Mouse (Mus musculus) fibroblast of lung, adult 2 months (primary cell): ENCODE measurements at regions not wholly inside any gene's neighbourhood (a gene's known extent, or its start where the extent isn't known, plus 50 kb on each side); places are given as distances from the start of the nearest gene placed in this dataset.
A peak's percentile ranks its signal among the peaks of the same experiment; 100 is the strongest.

ENCODE experiments used
- DNase-seq: peaks from one replicate; pipeline ENCODE4 v3.0.0-alpha.2; 2011; ENCODE audit warnings: low read depth

DNA sequence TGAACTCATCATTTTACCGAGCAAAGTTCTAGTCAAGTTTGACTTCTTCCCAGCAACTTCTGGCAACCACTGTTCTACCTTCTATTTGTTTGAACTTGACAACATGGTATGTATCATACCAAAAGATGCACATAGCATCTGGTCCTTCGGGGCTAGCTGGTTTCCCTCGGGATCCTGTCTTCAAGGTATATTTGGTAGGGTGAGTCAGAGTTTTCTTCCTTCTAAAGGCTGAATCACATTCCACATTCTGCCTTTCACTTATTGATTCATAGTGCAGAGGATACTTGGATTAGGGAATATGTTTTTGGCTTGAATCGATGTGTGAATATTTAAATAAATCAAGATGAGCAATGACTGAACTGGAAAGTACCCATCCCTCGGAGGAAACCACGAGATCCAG lies 789.9 kb downstream of the Nr2f2 start:
- no peak for DNase-seq

DNA sequence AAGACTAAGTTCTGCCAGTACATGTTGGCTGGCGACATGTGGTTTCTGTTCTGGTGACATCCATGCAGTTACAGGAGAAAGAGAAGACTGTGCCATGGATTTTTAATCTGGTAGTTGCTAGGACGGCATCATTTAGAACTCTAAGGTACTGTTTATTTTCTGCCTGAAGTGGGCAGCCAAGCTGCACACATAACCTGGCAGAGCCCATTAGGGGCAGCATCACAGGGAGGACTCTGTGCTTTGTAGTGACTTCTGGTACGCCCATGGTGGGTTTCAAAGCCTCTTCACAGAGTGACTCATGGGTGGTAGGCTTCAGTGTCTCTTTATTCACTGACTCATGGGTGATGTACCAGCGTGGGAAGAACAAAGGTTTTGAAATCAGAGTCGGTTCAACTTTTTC lies 792.8 kb downstream of the Nr2f2 start:
- DNase-seq, result no peak

DNA sequence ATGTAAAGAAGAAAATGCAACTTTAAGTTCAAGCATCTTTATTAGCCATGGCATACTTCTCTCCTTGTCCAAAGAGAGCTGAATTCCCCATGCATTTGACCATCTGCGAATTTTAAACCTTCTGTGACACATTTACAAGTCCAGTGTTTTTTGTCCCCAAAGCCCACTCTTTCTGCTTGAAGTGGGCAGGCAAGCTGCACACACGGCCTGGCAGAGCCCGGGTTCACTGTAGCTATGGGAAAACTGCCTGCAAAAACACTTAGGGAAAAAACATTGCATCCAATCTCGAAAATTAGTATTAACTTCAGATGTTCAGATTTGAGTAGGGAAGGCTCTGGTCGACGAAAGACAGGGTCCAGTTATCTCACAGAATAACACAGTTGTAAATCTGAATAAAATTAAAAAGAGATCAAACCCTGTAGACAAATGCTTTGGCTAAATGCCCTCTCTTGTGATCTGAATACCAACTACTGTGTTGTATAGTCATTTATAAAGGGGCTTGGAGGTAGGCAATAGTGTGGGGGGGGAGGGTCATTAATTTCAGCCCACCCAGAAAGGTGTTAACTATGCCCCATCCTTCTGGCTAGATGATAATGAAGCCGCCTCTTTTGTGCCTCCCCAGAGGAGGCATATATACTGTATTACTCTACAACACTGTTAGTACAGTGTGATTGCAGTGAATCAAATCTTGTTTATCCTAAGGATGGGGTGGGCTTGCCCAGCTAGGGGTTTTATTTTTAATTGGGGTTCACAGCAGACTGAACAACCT lies 793.7 kb downstream of the Nr2f2 start:
- no peak for DNase-seq

DNA sequence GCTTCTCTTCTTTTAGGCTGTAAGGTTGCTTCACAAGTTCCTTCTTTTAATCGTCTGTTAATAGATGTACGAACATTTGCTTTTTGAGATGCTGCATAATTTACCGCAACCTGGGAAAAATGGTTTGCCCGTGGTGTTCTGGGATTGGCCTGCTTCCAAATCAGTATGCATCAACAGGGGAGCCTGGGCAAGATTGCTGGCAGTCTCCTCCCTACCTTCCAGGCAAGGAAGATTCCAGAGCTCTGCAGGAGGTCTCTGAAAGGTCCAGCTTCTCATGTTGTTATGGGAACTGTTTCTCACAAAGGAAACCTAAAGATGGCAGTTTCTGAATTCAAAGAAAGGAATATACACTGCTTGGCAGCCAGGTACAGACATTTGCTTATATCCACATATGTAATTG lies 799.6 kb downstream of the Nr2f2 start:
- no peak for DNase-seq

DNA sequence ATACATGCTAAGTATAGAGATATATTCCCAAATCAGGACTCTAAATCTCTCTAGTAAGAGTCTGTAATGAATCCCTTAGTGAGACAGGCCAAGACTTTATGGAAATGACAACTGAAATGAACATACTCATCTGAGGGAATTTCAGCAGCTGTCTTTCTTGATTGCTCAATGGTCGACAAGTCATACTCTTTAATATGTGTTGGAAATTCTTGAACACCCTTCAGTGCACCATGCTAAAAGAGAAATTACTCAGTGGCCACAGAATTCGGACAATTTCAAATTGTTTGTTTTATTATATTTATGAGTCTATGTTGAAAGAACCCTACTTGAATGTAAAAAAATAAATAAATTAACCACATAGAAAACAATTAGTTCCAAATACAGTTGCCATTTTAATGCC lies 802.1 kb downstream of the Nr2f2 start:
- DNase-seq, result peak; percentile 29

DNA sequence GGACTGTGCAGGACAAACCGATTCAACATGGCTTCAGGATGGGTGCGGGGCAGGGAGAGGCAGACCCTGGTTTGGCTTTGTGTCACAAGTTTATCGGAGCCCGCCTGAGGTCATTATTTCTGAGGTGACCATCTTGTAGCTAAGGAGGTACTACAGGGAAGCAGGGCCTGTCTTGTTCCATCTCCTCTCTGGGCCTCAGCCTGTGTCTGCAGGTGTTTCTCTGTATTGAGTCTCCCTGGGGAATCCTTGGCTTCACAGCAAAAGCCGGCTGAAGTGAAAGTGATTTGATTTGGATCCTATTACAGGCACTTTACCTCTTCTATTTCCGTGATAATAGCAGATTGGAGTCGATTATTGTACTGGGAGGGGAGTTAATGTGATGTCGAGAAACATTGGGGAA lies 805.7 kb upstream of the Arrdc4 start:
- no peak for DNase-seq

DNA sequence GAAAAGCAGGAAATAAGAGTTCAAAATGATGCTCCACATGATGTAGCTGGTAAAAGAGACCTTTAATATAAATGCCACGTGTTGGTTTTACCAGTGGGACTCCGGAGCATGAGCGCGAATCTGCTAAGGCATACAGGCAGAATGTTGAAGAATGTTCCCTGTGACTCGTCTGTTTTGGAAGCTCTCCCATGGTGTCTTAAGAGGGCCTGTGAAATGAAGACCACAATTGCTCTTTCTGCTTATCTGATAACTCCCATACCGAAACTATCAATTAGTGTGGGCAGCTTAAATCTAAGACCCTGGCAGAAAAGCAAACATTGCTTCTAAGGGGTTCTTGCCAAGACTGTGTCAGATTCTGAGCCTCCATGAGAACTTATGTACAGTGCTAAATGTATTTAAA lies 804.9 kb upstream of the Arrdc4 start:
- no peak for DNase-seq

DNA sequence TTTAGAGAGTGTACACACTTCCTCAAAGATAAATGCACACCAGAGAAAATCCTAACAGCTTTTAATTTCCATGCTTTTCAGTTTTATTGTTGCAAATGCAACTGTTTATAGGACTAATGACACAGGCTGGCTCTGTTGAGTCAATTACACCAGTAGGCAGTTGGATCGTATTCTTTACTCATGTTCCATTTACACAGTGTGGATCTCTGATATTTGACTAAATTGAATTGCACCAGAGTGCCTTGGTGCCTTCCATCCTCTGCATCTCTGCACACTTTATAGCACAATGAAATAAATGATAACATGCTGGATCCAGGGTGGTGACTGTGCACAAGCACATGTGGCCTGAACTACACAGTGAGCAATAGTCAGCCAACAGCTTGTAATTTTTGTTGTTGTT lies 787.0 kb upstream of the Arrdc4 start:
- no peak for DNase-seq

DNA sequence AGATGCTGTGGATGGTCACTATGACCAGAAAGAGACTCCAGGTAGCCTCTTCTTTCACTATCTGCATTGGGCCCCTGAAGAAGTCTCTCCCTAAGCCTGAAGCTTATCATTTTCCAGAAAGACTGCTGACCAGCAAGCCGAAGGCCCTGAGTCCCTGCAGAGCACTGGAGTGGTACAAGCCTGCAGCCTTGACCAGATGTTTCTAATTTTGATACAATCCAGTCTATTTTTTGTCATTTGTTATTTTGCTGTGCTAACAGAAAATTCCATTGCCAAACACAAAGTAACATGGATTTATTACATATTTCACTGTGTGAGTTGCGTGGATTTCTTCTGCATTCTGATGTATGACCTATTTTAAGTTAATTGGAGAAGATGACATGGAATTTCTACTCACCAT lies 764.9 kb upstream of the Arrdc4 start:
- no peak for DNase-seq

DNA sequence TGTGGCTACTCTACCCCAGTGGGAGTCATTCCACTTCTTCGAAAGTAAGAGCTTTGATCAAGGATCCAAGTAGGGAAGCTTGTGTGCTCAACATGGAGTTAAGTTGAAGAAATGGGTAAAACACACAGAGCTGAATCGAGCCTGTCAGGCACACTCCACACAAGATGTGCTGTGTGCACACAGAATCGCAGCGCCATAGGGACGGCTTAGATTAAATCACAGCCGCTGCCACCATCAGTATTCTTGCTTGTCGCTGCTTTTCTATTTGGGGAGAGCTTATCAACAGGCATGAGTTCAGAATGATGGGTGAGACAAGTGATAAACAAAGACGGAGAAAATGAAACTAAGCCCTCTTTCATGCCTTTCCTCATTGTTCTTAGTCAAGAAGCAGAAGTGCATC lies 761.3 kb upstream of the Arrdc4 start:
- no peak for DNase-seq

DNA sequence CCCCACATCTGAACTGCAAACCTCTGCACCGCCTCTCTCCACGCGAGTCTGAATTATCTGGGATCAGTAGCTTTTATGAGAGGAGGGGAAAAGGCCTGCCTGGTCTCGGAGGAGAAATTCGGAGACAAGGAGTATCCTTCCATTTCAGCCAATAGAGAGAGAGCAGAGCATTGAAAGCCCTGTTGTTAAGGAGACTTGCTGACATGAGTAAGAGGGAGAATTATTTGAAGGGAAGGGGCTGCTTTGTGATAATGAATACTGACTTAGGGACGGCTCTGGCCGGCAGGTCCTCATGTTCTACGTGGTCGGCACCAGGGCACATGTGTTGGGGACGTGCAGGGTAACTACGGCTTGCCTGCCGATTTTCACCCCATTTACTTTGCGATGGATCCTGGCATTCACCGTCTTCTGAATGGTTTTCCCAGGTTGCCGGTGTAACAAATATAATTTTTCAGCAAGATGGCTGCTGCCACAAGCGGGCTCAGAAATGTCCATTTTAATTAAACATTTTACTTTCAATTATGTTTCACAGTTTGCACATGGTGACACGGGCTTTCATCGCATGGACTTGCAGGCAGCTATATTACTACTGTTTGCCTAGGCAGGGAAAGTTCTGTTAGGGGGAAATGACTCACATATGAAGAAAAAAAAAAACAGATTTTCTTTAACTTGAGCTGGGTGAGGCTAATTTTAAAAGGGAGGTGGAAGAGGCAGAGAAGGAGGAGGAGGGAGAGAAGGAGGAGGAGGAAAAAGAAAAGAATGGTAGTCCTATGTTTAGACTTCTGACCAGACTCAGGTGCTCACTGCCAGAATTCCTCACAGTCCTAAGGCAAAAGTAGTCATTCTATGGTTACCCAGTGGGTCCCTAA lies 744.3 kb upstream of the Arrdc4 start:
- DNase-seq, result no peak

DNA sequence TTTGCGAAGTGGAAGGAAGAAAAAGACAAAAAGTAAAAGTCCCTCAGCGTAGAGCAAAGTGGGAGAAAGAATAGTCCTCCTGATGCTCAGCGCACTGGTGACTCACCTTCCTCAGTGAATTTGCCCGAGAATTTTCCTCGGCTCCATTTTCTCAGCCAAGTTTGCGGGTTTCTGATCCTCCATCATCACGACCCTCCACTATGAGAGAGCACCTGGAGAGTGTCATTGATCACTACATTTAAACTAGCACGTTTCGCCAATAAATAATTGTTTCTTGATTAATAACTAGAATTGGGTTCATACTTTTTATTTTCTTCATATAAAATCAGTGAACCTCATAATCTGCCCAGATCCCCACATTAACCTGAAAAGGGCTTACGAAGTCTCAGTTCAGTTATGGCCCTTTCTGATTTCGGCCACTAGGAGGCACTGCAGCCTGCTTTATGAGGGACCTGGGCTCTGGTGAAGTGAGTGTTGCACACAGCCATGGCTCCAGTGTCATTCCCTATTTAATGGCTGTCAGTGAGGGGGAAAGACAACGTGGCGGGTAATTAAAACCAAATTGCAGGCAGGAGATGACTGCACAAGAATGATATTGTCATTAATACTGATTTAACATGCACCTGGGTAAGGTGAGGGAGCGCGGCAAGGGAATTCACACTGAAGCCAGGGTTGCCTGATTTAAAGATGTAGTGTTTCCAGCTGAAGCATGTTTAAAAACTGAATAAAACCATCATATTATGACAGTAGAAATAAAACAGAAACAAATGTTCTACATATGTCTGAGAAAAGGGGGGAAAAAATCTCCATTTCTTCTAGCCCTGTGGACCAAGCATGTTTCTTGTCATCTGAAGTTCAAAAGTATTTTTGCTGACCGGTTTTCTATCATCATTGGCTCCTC lies 741.8 kb upstream of the Arrdc4 start:
- peak; percentile 43 for DNase-seq

DNA sequence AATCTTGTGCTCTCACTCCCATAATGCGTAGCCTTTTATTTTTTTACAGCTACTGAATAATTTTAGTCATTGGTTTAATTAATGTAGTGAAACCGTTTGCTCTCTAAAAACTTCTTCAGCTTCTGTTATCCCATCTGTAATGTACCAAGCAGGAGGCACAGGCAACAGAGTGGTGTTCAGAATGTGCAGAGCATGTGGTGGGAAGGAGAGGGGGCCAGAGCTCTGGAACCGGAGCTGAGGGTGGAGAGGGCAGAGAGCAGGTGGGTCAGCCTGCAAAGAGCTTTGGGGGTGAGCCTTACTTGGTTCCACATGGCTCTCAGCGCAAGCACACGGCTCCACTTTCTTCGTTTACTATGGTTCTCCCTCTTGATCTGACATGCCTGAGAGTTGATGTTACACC lies 739.6 kb upstream of the Arrdc4 start:
- DNase-seq, result no peak

DNA sequence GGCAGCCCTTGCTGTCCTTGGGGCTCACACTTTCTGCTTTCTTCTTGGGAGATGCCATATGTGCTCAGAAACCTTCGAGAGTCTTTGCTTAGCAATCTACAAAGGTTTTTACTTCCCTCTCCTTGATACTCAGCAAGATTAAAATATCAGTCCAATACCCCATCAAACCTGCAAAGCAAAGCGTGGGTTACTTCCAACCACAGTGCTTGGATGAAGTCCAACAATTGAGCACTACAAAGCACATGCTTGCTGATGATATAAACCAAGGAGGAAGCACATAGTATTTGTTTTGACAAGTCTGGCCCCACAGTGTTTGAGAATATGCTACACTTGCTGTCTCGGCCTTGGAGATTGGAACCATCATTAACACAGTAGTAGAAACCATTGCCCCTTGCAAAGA lies 738.1 kb upstream of the Arrdc4 start:
- no peak for DNase-seq

DNA sequence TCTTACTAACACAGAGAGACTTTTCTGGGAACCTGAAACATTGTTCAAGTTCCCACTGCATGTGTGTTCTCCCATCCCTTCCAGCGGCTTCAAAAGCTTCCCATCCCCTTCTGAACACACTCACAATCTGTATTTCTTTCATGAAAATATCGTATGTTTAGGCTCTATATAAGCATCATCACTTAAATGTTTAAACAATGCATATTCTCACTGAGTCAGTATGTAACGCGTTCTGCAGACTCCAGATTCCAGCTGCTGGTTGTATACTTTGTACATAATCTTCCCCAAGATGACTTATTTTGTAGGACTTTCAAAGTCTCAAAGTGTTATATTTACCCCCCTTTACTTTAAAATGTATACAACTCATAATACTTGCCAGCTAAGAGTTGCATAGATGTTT lies 735.5 kb upstream of the Arrdc4 start:
- no peak for DNase-seq
